Mouse (Mus musculus) adrenal gland, adult 18-20 months (tissue): Measurements from ENCODE around the gene Rab40c. TPM values are rescaled to one million over a fixed set of nuclear protein-coding genes. Genes with fewer than 3 reads are reported as not detected.
A peak's percentile ranks its signal among the peaks of the same experiment; 100 is the strongest.

Experiments
- DNase-seq, 2 experiments: peaks; one replicate each; pipeline ENCODE4 v3.0.0; 2021 to 2022; ENCODE audit warnings: low spot score in 2 of 2
- long read RNA-seq, 2 experiments: library from polyadenylated mRNA; stranded (forward); transcript quantifications; one replicate each; pipeline ENCODE4 v2.0.0; 2021
- total RNA-seq, 2 experiments: library from RNA; stranded (reverse); gene quantifications; 1 replicate in 1 of 2; 2 replicates in 1 of 2; pipeline ENCODE4 v1.2.3; 2021

The Rab40c gene
- total RNA-seq, result 10 to 100 TPM; 20.6 to 32.6 TPM
- long read RNA-seq, experiment 1, transcript Rab40c-207 (6 exons, 2,506 nt), result minor isoform, 5 of 27 reads
- long read RNA-seq, experiment 1, transcript Rab40c-201 (7 exons, 2,466 nt), result major isoform, 17 of 27 reads
- long read RNA-seq, experiment 1, partial matches to known transcripts, result 0 of 27 reads
- long read RNA-seq, experiment 1, other reads (novel, unspliced or antisense), result 5 of 27 reads
- long read RNA-seq, experiment 2, transcript Rab40c-207 (6 exons, 2,506 nt), result minor isoform, 28 of 201 reads
- long read RNA-seq, experiment 2, transcript Rab40c-201 (7 exons, 2,466 nt), result major isoform, 134 of 201 reads
- long read RNA-seq, experiment 2, partial matches to known transcripts, result 12 of 201 reads
- long read RNA-seq, experiment 2, other reads (novel, unspliced or antisense), result 27 of 201 reads

- DNase-seq, result peak; percentile 51 to 56
Observed at GRCm38 (mm10) chr17:25919144-25919785, at the start of gene Rab40c. Gene Rab40c (minus strand): TSS chr17:25919727.

DNA sequence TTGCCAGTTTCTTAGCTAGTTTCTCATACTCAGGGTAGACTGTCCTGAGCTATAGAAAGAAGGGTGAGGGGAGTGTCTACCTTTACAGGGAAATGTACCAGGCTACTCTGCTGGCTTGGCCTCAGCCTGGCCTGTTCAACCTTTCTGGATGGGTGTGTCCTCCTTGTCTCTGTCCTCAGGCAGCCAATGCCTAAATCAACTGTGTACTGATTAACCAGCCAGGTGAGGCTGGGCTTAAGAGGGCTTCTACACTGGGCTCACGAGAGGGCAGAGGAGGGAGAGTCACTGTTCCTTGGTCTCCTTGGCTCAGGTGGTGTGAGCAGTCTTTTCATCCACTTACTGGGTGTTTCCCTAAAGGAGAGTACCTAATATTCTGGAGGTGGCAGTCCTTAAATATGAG is 48.6 kb upstream of the Rab40c start:
- DNase-seq, result no peak

GRCm38 (mm10) chr17:25967652-25968051 is 48.1 kb upstream of the Rab40c start:
- DNase-seq, result no peak

GRCm38 (mm10) chr17:25964271-25964670 is 44.7 kb upstream of the Rab40c start:
- DNase-seq, result no peak

DNA sequence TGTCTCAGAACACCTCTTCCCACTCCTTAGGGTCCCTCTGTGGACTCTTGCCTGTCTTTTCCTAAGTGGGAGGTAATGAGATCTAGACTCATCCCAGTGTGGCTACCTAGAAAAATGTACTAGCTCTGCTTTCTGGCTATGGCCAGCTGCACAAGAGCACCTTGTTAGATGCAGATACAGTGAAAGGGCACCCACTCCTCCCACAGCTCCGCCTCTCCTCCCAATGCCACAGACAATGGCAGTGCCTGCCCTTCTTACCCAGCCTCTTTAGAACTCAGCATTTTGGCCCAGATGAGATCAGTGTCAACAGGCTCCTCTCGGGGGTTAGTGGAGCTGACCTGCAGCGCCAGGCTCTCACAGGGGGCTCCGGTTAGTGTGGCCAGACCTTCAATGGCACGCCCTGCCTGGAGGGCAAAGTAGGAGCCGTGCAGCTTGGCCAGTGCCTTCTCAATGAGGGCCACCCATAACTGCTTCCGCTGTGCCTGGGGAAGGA is 42.9 kb upstream of the Rab40c start:
- DNase-seq, result no peak

GRCm38 (mm10) chr17:25961566-25961965 is 42.0 kb upstream of the Rab40c start:
- no peak for DNase-seq

DNA sequence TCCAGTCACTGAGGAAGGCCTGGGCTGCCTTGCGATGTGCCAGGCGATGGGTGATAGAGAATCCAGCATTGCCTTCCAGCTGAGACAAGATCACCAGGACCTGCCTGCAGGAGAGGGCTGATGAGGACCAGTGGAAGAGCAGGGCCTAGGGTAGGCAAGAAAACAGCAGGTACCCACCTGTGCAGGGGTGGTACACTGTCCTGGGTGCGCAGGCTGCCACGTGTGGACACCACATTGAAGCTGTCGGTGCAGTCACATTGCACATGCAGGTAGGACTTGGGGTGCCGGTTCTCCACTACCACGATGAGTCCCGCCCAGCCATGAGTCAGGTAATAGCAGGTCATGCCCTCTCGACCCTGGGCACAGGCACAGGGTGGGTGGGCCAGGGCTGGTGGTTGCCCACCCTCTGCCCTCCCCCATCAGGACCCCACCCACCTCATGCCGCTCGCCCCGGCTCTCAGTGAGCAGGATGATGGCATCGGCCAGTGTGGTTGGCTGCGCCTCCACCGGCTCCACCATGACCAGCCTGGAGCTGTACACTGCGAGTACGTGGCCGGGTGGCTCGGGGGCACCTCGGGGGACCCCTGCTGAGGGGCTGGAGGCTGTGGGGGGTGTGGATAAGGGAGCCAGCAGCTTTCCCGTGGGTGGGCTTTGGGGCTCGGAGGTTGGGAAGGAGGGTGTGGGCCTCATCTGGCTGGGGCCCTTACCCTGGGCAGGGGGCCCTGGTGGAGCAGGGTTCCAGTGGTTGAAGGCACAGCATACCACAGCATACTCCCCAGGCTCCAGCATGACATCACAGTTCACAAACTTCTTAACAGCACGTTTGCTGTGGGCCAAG is 40.3 kb upstream of the Rab40c start:
- no peak for DNase-seq

DNA sequence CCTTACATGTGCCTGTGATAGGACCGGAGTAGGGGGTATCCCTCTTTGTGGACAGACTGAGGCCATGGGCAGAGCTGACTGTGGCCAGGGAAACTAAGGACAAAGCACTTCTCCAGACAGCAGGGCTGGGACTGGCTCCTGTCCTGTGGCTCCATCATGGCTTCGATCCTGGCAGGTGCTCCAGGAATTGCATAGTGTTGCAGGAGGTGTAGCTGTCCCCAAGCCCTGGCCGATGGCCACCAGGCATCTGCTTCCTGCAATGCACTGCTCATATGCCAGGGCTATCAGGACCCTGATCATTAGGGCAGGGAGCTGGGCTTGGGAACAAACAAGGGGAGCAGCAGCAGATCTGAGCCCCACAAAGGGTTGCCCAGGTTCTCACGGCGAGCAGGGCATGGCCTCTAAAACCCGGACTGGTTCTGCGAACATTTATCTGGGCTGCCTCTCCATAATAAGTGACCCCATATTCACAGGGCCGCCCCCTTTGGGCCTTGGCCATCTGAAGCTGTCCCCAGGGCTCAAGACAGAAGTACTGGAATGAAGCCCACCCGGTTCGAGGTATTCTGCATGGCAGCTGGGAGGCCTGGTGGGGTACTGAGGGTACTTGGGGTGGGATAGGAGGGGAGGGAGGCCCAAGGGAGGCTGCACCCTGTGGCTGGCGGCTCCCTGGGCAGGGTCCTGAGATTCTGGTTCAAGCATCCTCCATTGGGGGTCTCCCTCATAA is 39.4 kb upstream of the Rab40c start:
- DNase-seq, result no peak

DNA sequence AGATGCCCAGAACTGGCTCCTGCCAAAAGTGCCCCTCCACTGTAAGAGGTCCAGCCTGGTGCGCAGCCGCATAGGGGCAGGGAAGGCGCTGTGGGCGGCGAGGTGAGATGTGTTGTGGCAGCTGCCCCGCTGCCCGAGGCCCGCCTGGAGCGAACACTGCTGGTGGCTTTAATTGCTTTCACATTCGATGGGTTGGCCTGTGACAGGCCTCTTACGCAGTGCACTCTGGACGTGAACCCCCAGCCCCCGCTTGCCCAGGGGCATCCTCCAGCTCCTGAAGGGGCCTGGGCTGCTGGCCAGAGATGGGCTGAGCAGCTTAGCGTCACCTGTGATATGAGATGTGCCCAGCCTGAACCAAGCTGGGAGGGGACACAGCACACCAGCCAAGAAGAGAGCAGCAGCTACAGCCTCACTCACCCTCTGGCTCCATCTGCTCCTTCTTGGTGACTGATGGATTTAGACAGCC is 38.1 kb upstream of the Rab40c start:
- DNase-seq, result no peak

DNA sequence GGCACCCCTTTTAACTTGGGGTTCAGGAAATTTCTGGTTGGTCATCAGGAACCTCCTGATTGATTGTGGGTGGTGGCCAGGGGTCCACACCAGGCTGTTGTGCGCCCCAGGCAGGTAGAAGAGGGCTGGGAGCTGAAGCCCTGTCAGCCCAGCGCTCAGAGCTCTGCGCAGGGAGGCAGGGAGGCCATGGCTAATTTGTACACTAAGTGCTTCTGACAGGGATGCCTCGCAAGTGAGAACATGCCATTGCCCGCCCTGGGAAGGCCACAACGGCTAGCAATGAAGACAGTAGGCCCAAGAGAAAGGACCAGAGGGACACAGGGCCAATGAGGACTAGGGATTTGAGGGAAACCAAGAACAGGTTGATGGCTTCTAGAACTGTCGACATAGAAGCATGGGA is 37.1 kb upstream of the Rab40c start:
- no peak for DNase-seq

DNA sequence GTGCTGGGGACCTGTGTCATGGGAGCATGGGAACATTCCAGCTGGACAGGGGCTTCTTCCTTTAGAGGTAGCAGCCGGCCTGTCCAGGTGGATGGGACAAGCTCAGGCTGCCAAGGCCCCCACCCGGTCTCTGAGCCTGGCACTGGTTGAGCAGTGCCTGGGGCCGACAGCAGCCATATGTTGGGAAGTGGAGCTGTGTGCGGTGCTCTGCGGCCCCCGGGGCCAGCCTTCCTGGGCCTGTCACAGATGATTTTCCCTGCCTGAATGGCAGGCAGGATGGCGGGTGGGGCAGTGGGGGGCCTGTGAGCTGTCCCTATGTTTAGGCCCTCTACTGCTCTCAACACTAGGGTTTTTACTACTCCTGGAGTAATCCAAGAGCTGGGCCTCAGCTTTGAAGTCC is 36.7 kb upstream of the Rab40c start:
- no peak for DNase-seq

- no peak for DNase-seq
Observed at GRCm38 (mm10) chr17:25955736-25956135, 36.2 kb upstream of the Rab40c start.

DNA sequence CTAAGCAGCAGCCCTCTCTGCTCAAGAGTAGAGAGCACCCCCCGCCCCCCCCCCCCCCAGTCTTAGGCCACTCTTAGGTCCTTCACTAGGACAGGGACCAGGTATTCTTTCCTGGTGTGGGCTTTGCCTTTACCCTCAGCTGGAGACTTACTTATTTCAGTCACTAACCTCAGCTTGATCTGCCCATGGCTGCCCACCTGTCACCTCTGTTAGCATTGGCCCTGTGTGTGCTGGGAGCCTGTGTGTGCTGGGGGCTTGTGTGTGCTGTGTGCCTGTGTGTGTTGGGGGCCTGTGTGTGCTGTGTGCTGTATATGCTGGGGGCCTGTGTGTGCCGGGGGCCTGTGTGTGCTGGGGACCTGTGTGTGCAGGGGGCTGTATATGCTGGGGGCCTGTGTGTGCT is 35.1 kb upstream of the Rab40c start:
- no peak for DNase-seq

DNA sequence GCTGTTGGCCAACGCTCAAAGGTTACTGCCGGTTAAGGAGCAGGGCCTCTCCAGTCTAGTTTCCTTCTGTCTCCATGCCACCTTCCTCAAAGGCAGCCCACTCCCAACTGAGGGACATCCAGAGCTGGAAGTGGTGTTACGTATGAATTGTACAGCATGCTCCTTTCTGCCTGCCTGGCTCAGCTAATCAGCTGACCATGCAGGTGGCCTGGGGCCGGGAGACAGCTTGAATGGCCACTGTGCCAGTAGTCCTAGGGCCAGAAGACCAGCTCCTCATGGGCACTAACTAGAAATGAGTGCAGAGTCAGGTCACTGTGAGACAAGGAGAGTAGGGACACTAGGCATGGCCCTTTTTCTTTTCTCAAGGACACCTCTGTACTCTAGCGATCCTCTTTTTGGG is 33.6 kb upstream of the Rab40c start:
- DNase-seq, result no peak

GRCm38 (mm10) chr17:25951803-25952623 is 32.5 kb upstream of the Rab40c start, which contains the start of gene A930017K11Rik:
Gene A930017K11Rik (minus strand): TSS chr17:25952565.
- no peak for DNase-seq

- no peak for DNase-seq
Observed at GRCm38 (mm10) chr17:25951225-25951802, 31.8 kb upstream of the Rab40c start.

DNA sequence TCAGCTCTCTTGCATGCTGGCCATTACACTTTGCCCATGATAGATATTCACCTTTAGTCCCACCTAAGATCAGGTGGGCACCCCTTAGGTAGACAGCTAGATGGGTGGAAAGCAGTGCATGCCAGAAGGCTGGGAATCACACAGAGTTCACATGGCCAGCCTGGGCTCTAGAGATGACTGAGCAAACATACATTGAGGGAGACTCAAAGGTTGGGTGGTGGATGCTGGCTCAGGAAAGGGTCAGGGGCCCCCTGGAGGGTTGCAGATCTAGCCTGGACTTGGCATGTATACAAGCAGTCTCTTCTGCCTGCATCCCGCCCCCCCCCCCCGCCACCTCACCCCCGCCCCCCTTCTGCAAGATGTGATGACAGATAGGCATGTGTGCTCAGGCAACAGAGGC is 31.2 kb upstream of the Rab40c start:
- DNase-seq, result no peak

- no peak for DNase-seq
Observed at GRCm38 (mm10) chr17:25949981-25950380, 30.5 kb upstream of the Rab40c start.

- DNase-seq, result no peak
Observed at GRCm38 (mm10) chr17:25948051-25948450, 28.5 kb upstream of the Rab40c start.
